Mouse (Mus musculus): ENCODE data around the gene Fam19a1. TPM values are rescaled to one million over a fixed set of nuclear protein-coding genes. Genes with fewer than 3 reads are reported as not detected.

Fam19a1 gene
- polyA plus RNA-seq, 1 experiment from 2014 or later = 5.7 TPM

DNA sequence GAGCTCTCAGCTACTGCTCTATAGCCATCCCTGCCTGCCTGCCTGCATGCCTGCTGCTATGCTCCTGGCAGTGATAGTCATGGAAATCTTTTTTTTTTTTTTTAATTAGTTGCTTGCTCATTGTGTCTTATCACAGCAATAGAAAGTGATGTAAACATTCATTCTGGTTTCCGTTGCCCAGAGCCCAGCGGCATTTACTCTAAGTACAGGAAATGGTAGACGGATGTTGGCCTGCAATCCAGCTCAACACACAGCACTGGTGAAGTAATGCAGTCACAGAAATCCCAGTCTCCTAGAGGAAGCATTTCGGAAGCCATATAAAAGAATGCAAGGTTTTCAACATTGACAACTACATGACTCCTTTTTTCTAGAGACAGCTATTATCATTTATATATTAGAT, 153.5 kb downstream of the Fam19a1 start:
- no peak overlapping the region for H3K4me3 ChIP-seq
- no peaks in the 10 kb centered on the region for H3K4me1 ChIP-seq
- H3K27me3 ChIP-seq = no peaks in the 10 kb centered on the region
- no peaks in the 10 kb centered on the region for H3K9me3 ChIP-seq (replicated peaks)
- H3K9ac ChIP-seq = no peak overlapping the region
- 85% methylated on average over 4 of the region's 4 CpGs for WGBS
- no peak overlapping the region for H3K27ac ChIP-seq
- ATAC-seq = no peak
- H3K4me2 ChIP-seq = no peak overlapping the region
- no peaks in the 10 kb centered on the region for H3K36me3 ChIP-seq (ENCODE audit: poor library complexity, severe bottlenecking)

DNA sequence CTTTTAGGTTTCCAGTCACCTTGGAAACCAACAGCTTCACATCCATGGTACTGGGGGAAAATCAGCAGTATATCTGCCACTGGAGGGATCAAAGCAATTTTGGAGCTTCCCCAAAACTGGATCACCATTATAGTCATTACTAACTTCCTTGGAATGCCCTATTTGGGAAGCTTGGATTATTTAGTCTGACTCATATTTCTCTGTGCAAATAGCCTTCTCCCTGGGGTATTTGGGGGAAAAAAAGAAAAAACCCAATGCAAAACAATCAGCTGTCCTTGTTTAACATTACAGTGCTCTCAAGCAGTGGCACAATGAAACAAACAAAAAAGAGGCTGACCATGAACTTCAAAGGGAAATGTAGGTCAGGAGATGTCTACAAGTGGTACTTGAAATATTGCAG, 155.8 kb downstream of the Fam19a1 start:
- H3K4me3 ChIP-seq = no peak overlapping the region
- no peaks in the 10 kb centered on the region for H3K36me3 ChIP-seq (ENCODE audit: poor library complexity, severe bottlenecking)
- H3K27me3 ChIP-seq = no peaks in the 10 kb centered on the region
- no peak for ATAC-seq
- no peak overlapping the region for H3K27ac ChIP-seq
- no peaks in the 10 kb centered on the region for H3K4me1 ChIP-seq
- no peak overlapping the region for H3K4me2 ChIP-seq
- H3K9me3 ChIP-seq (replicated peaks) = no peaks in the 10 kb centered on the region
- H3K9ac ChIP-seq = no peak overlapping the region

DNA sequence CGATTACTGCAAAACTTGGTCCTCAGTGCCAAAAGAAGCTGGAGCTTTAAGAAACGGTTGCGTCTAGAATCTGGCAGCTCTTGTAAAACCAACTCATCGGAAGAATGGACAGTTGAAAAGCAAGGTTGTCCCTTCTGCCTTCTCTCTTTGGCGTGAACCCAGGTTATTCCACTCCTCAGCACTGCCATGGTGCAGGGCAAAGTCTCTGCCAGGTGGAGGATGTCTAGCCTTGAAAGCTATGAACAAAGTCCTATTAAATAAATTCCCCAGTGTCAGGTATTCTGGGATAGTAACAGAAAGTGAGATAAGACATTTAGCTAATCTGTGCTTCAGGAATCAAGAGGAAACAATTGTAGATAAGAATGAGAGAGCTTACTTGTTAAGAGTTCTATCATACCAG, 157.5 kb downstream of the Fam19a1 start:
- no peak for ATAC-seq

DNA sequence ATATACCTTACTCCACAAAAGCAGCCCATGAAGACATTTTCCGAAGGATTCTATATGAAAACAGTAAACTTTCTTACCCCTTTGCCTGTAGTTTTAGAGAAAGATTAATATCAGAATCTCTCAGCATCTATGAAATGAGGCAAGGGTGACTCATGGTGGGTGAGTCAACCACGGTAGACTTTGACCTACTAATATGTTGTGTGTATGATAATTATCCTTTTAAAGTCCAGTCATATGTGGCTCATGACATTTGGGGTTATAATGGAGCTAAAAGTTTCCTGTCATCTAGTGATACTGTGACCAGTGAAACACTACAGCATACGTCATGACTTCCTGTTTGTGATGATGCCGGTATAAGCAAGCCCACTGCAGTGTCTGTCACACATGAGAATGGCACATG, 170.8 kb downstream of the Fam19a1 start:
- WGBS = 92% methylated on average over 4 of the region's 4 CpGs

More for the DNA sequence above, 157.5 kb downstream of the Fam19a1 start:
- Histone ChIP-seq H3K36me3 (ENCODE audit: poor library complexity, severe bottlenecking) (no peaks in the 10 kb centered on the region), H3K4me2 (no peak overlapping the region), H3K27me3 (no peaks in the 10 kb centered on the region), H3K9me3 (replicated peaks) (no peaks in the 10 kb centered on the region), H3K27ac (no peak overlapping the region), H3K4me1 (no peaks in the 10 kb centered on the region), H3K4me3 (no peak overlapping the region), H3K9ac (no peak overlapping the region)
- WGBS = 93% methylated on average over 5 of the region's 5 CpGs

DNA sequence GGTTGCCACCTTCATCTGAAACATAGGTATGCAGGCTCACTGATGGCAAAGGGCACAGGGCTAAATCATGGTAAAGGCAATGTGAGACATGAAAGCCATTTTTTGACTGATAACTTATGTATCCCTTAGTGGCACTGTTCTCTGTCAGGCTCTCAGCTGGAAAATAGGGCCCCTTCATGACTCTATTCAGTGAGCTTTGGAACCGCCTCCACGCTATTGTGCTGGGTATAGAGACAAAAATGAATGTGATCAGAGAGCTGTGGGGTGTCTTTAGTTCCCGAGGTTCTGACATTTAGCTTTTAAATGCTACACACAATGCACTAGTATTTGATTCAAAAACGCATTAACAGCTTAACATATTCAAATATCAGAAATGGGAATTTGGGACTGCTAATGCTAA, 171.6 kb downstream of the Fam19a1 start:
- Histone ChIP-seq H3K9ac (no peak overlapping the region), H3K27me3 (no peaks in the 10 kb centered on the region), H3K4me3 (no peak overlapping the region), H3K4me2 (no peak overlapping the region), H3K9me3 (replicated peaks) (no peaks in the 10 kb centered on the region), H3K4me1 (peaks cover 20% of the 10 kb centered on the region), H3K36me3 (ENCODE audit: poor library complexity, severe bottlenecking) (no peaks in the 10 kb centered on the region), H3K27ac (no peak overlapping the region)
- 22% methylated on average over 4 of the region's 4 CpGs for WGBS
- no peak for ATAC-seq

More for the DNA sequence above, 170.8 kb downstream of the Fam19a1 start:
- H3K4me3 ChIP-seq = no peak overlapping the region
- no peak overlapping the region for H3K9ac ChIP-seq
- H3K27ac ChIP-seq = no peak overlapping the region
- H3K36me3 ChIP-seq (ENCODE audit: poor library complexity, severe bottlenecking) = no peaks in the 10 kb centered on the region
- no peak overlapping the region for H3K4me2 ChIP-seq
- no peak for ATAC-seq
- no peaks in the 10 kb centered on the region for H3K9me3 ChIP-seq (replicated peaks)
- H3K4me1 ChIP-seq = peaks cover 20% of the 10 kb centered on the region
- H3K27me3 ChIP-seq = no peaks in the 10 kb centered on the region

DNA sequence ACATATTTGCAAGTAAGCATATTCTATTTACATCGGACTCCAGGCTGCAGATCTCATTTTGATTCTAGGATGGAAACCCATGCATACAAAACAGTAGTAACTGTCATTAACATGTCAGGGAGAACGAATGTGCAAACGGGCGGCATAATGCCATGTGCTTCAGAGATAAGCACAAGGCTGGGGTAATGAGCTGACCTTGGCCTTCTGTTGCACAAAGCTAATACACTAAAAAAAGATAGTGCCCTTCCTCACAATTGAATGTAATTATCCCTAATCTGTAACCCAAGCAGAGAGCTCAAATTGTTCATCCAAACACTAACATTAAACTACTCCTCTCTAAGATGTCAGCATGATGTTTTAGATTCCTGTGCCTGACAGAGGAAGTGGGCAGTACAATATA, 173.3 kb downstream of the Fam19a1 start:
- Histone ChIP-seq H3K27me3 (no peaks in the 10 kb centered on the region), H3K4me2 (no peak overlapping the region), H3K27ac (0 out of 2 replicates have a peak overlapping the region, but pooled peaks have one; percentile 48), H3K4me3 (no peak overlapping the region), H3K36me3 (ENCODE audit: poor library complexity, severe bottlenecking) (no peaks in the 10 kb centered on the region), H3K9ac (no peak overlapping the region), H3K4me1 (peaks cover 20% of the 10 kb centered on the region), H3K9me3 (replicated peaks) (no peaks in the 10 kb centered on the region)
- peak; percentile 84; the same call in 1 of the 2 replicates for ATAC-seq
- WGBS = 30% methylated on average over 4 of the region's 4 CpGs

DNA sequence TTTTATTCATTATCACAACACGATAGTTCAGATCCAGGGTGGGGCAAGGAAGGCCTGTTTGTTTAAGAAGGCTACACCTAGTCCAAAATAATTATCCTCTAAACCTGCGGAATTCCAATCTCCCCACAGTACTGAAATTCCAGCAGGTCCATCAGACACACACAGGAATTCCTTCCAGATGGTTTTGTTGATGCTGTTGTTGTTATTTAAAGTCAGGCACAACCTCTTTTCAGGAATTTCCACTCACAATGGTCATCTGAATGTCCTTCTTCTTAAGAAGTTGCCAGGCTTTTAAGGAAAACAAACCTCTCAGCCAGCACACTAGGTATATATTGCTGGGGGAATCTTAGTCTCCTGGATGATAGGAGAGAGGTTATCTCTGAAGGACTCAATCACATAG, 174.4 kb downstream of the Fam19a1 start:
- H3K4me3 ChIP-seq = no peak overlapping the region
- no peak overlapping the region for H3K27ac ChIP-seq

DNA sequence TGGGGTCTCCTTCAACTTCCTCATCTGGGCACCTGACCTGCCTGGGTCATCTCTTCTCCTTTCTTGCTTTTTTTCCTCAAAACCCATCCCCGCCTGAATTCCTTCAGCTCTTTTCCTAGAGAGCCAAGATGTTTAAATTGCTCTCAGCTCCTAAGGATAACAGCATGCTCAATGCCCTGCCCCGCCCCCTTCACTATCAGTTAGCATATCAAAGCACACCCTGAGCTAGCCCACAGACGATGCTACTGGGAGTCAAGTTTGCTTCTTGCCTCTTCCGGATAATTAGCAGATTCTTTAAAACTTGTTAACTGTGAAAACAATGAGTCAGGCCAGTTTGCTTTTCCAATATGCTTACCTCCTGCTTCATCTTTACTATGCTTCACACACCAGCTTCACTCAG, 176.7 kb downstream of the Fam19a1 start:
- no peak overlapping the region for H3K27ac ChIP-seq
- H3K9ac ChIP-seq = no peak overlapping the region
- no peaks in the 10 kb centered on the region for H3K27me3 ChIP-seq
- H3K4me2 ChIP-seq = no peak overlapping the region
- no peaks in the 10 kb centered on the region for H3K9me3 ChIP-seq (replicated peaks)
- no peak overlapping the region for H3K4me3 ChIP-seq
- WGBS = 28% methylated on average over 4 of the region's 4 CpGs
- H3K36me3 ChIP-seq (ENCODE audit: poor library complexity, severe bottlenecking) = no peaks in the 10 kb centered on the region
- H3K4me1 ChIP-seq = peaks cover 16% of the 10 kb centered on the region
- no peak for ATAC-seq

More for the DNA sequence above, 174.4 kb downstream of the Fam19a1 start:
- Histone ChIP-seq H3K9me3 (replicated peaks) (no peaks in the 10 kb centered on the region), H3K4me2 (no peak overlapping the region), H3K36me3 (ENCODE audit: poor library complexity, severe bottlenecking) (no peaks in the 10 kb centered on the region), H3K9ac (no peak overlapping the region), H3K4me1 (peaks cover 20% of the 10 kb centered on the region), H3K27me3 (no peaks in the 10 kb centered on the region)
- 87% methylated on average over 2 of the region's 2 CpGs for WGBS
- ATAC-seq = no peak

DNA sequence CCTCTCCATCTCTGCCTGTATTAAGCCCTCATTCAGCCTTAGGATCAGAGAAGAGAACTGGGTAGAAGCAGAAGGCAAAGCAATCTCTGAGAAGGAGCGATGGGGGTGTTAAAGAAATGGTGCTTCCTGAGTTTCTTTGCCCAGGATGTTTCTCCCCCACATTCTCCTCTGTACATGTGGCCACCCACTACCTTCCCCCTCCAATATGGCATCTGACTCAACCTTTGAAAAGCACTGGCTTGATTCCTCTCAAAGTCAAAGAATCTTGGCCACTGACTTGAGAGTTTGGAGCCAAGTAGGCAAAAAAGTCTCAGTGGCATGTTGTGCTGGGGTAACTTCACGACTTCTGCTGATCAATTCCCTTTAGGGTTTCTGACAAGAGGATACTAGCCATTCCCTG, 234.5 kb downstream of the Fam19a1 start:
- Histone ChIP-seq H3K27me3 (no peaks in the 10 kb centered on the region), H3K4me2 (no peak overlapping the region), H3K4me3 (no peak overlapping the region), H3K4me1 (no peaks in the 10 kb centered on the region), H3K27ac (no peak overlapping the region), H3K36me3 (ENCODE audit: poor library complexity, severe bottlenecking) (no peaks in the 10 kb centered on the region), H3K9me3 (replicated peaks) (no peaks in the 10 kb centered on the region), H3K9ac (no peak overlapping the region)
- no peak for ATAC-seq
- WGBS = 86% methylated on average over 2 of the region's 2 CpGs

DNA sequence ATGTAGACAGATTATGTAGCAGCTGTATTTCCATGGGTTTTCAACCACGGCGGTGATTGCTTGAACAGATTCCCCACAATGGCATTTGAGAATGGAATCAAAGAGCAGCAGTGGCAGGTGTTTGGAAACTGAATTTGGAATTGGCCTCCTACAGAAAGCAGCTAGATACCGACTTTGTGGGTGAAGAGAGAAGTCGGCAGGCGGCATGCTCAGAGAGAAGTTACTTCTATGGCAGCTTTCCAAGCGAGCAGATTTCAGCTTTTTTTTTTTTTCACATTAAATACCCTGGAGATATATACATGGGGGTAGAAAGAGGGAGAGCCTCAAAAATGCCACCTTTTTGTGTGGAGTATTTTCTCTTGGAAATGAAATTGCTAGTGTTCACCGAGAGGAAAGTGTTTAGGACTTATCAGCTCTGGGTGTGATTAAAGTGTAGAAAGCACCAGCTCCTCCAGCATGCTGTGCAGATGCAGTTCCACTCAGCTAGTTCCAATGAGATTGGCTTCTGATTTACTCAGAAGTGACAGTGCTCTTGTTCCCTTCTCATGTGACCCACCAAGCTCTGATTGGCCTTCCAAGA, 236.6 kb downstream of the Fam19a1 start:
- Histone ChIP-seq H3K27me3 (no peaks in the 10 kb centered on the region), H3K27ac (no peak overlapping the region)
- 81% methylated on average over 7 of the region's 7 CpGs for WGBS

DNA sequence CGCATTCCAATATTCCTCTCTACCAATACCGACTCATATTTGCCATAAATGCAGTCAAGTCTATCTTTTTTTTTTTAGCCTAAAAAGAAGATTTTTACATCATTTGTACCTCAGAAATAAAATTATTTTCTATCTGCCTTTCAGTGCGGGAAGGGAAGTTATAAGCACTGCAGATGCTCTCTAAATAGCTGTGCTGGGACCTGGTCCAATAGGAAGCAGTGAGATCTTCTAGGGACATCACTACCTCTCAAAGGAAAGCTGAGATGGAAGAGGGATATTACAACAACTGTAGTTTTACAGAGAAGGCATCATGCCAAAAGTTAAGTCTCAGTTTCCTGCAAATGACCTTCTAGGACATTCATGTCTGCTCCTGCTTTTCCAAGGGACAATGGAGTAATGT, 256.6 kb downstream of the Fam19a1 start:
- ATAC-seq = no peak
- H3K9ac ChIP-seq = no peak overlapping the region
- no peak overlapping the region for H3K4me2 ChIP-seq
- 99% methylated on average over 3 of the region's 3 CpGs for WGBS
- no peaks in the 10 kb centered on the region for H3K27me3 ChIP-seq
- H3K4me1 ChIP-seq = 0 out of 2 replicates have a peak, but pooled peaks cover 9% of the 10 kb centered on the region
- H3K27ac ChIP-seq = no peak overlapping the region
- no peaks in the 10 kb centered on the region for H3K9me3 ChIP-seq (replicated peaks)
- no peaks in the 10 kb centered on the region for H3K36me3 ChIP-seq (ENCODE audit: poor library complexity, severe bottlenecking)
- H3K4me3 ChIP-seq = no peak overlapping the region

More for the DNA sequence above, 236.6 kb downstream of the Fam19a1 start:
- ATAC-seq = no peak
- H3K9ac ChIP-seq = no peak overlapping the region
- H3K9me3 ChIP-seq (replicated peaks) = no peaks in the 10 kb centered on the region
- H3K4me2 ChIP-seq = no peak overlapping the region
- H3K4me3 ChIP-seq = no peak overlapping the region
- H3K36me3 ChIP-seq (ENCODE audit: poor library complexity, severe bottlenecking) = no peaks in the 10 kb centered on the region
- no peaks in the 10 kb centered on the region for H3K4me1 ChIP-seq

DNA sequence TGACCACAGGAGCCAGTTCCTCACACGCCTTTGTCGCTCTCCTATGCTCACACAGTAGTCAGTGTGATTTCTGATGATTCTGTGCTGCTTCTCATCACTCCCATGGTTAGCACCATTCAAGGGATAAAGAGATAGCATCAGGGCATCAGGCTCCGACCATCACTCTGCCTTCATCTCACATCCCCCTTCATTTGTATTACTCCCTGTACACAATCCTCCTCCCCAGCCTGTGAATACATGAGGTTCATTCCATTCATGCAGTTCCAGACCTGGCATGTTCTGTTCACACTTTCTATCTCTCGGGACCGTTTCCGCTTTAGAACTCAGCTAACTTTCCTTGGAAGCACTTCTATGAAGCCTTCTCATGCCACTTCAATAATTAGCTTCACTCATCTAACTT, 259.9 kb downstream of the Fam19a1 start:
- Histone ChIP-seq H3K36me3 (ENCODE audit: poor library complexity, severe bottlenecking) (no peaks in the 10 kb centered on the region), H3K9ac (no peak overlapping the region), H3K4me1 (peaks cover 16% of the 10 kb centered on the region; the same call in 1 of the 2 replicates), H3K27me3 (no peaks in the 10 kb centered on the region), H3K27ac (no peak overlapping the region), H3K4me3 (no peak overlapping the region), H3K9me3 (replicated peaks) (no peaks in the 10 kb centered on the region), H3K4me2 (no peak overlapping the region)
- ATAC-seq = no peak
- 51% methylated on average over 6 of the region's 6 CpGs for WGBS

DNA sequence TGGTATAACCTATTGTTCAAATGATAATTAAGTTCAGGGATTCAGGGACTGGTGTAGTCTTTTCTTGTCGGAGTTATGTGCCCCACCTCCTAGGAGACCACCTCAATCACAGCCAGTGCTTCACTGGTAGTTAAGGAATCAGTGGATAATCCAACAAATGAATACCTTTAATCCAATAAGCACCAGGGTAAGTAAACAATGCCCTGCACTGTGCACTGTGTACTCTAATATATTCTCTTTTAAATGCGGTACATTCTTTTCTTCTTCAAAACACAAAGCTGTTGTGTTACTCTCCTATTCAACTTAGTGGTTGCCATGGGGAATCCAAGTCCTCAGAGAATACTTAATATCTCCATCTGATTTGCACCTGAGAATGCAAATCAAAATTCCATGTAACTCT, 260.3 kb downstream of the Fam19a1 start:
- H3K9me3 ChIP-seq (replicated peaks) = no peaks in the 10 kb centered on the region
- 0 out of 2 replicates have a peak, but pooled peaks cover 2% of the 10 kb centered on the region for H3K27me3 ChIP-seq
- peaks cover 16% of the 10 kb centered on the region; the same call in 1 of the 2 replicates for H3K4me1 ChIP-seq
- no peaks in the 10 kb centered on the region for H3K36me3 ChIP-seq (ENCODE audit: poor library complexity, severe bottlenecking)
- H3K4me2 ChIP-seq = no peak overlapping the region
- H3K9ac ChIP-seq = no peak overlapping the region
- 5% methylated on average over 2 of the region's 2 CpGs for WGBS
- no peak overlapping the region for H3K4me3 ChIP-seq
- ATAC-seq = 0 out of 2 replicates have a peak, but pooled peaks have one; percentile 8
- H3K27ac ChIP-seq = no peak overlapping the region
